Mouse (Mus musculus) yolk sac, embryonic 10.5 days (tissue): ENCODE measurements around the gene Cdc25b.

Experiments used
- DNase-seq: peaks from one replicate; pipeline ENCODE4 v3.0.0-alpha.2; 2017; ENCODE audit warnings: low spot score

Gene Cdc25b

GRCm38 (mm10) chr2:131190344-131191004 lies 3.7 kb downstream of the Cdc25b start:
- DNase-seq: no peak

GRCm38 (mm10) chr2:131191005-131191390 lies 4.2 kb downstream of the Cdc25b start:
- no peak for DNase-seq

GRCm38 (mm10) chr2:131196606-131197316 lies 10.0 kb downstream of the Cdc25b start:
- DNase-seq: no peak

- no peak for DNase-seq
Measured at GRCm38 (mm10) chr2:131200710-131201109, 14.0 kb downstream of the Cdc25b start.

GRCm38 (mm10) chr2:131201262-131201661 lies 14.5 kb downstream of the Cdc25b start:
- DNase-seq: no peak

- DNase-seq: no peak
Measured at GRCm38 (mm10) chr2:131203816-131204409, 17.2 kb downstream of the Cdc25b start.

GRCm38 (mm10) chr2:131204410-131204981 lies 17.7 kb downstream of the Cdc25b start:
- DNase-seq: no peak

- peak; percentile 49 for DNase-seq
Measured at GRCm38 (mm10) chr2:131205521-131206182, 18.9 kb downstream of the Cdc25b start.

GRCm38 (mm10) chr2:131206778-131207177 lies 20.0 kb downstream of the Cdc25b start, which contains the start of gene Ap5s1:
Gene Ap5s1, plus strand, starts transcription at chr2:131207078.
- no peak for DNase-seq

- no peak for DNase-seq
Measured at GRCm38 (mm10) chr2:131208356-131208755, 21.6 kb downstream of the Cdc25b start.

- DNase-seq: no peak
Measured at GRCm38 (mm10) chr2:131209125-131209795, 22.5 kb downstream of the Cdc25b start.

- peak; percentile 98 for DNase-seq
Measured at GRCm38 (mm10) chr2:131209969-131210792, 23.4 kb downstream of the Cdc25b start.

- no peak for DNase-seq
Measured at GRCm38 (mm10) chr2:131211026-131211615, 24.4 kb downstream of the Cdc25b start.

- no peak for DNase-seq
Measured at GRCm38 (mm10) chr2:131213773-131214172, 27.0 kb downstream of the Cdc25b start.

- peak; percentile 61 for DNase-seq
Measured at GRCm38 (mm10) chr2:131215941-131216858, 29.5 kb downstream of the Cdc25b start.

- DNase-seq: no peak
Measured at GRCm38 (mm10) chr2:131220030-131220429, 33.3 kb downstream of the Cdc25b start.

- peak; percentile 44 for DNase-seq
Measured at GRCm38 (mm10) chr2:131221853-131222515, 35.2 kb downstream of the Cdc25b start.

GRCm38 (mm10) chr2:131222562-131222961 lies 35.8 kb downstream of the Cdc25b start:
- no peak for DNase-seq

- peak; percentile 43 for DNase-seq
Measured at GRCm38 (mm10) chr2:131223569-131223968, 36.8 kb downstream of the Cdc25b start.
